Mouse (Mus musculus): ENCODE measurements around the gene Raver2. TPM values are rescaled to one million over a fixed set of nuclear protein-coding genes. Genes with fewer than 3 reads are reported as not detected.

Gene Raver2
- polyA plus RNA-seq, 1 experiment: 15.7 TPM

DNA sequence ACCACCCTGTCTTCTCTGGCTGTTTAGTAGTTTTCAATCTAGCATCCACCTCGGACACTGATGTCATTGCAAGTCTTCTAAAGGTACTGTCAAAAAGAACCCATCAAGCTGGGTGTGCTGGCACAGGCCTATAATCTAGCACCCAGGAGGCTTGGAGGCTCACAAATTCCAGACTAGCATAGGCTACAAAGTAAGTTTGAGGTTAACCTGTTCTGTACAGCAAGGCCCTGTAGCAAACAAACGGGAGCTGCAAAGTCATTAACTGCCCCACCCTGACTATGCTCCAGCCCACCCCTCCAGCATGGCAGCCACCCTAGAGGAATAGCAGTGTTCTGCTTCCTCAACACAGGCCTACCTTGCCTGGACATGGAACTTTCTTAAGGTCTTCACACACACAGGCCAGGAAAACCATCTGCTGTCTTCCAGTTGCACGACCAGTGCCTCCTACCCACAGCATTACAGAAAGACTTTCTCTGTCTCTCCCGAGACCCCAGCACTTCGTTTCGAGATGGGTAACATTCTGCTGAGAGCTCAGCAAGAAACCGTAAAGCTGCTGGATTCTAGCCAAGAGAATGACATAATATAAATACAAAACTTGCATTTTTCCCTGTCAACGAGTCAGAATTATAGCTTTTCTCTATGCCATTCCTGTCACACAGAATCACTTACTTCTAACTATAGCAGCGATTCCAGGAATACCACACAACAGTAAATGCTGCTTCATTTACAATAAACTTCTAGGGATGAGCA is 128.8 kb downstream of the Raver2 start:
- no peak for TF ChIP-seq POLR2A (IDR thresholded peaks at IDR 0.05; ENCODE audit: extremely low read depth, insufficient read depth, low read length)
- no peak for TF ChIP-seq CTCF (IDR thresholded peaks at IDR 0.05; ENCODE audit: extremely low read depth, insufficient read depth, low read length)
- peaks cover 10% of the 10 kb centered on the region for H3K4me1 ChIP-seq (ENCODE audit: control insufficient read depth, insufficient read depth, low read length)
- H3K4me3 ChIP-seq (ENCODE audit: insufficient read depth, low read length): no peak overlapping the region
- H3K27ac ChIP-seq (ENCODE audit: insufficient read depth, low read length): no peak overlapping the region

DNA sequence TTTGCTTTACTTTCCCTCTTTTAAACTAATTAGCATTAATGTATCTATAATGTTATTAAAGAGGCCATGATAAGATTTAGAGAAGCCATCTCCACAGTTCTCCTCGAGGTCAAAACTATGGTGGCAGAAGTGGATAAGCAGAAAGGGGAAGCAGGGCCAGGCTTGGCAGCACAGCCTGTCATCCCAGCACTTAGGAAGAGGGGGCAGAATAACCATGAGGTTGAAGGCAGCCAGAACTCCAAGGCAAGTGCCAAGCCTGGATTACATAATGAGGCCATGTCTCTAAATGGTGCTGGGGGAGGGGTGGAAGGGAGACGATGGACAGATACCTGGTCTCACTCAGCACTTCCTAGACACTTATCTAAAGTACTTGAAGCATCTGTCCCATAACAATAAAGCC is 129.6 kb downstream of the Raver2 start:
- no peak for TF ChIP-seq POLR2A (IDR thresholded peaks at IDR 0.05; ENCODE audit: extremely low read depth, insufficient read depth, low read length)
- TF ChIP-seq CTCF (IDR thresholded peaks at IDR 0.05; ENCODE audit: extremely low read depth, insufficient read depth, low read length): peak; percentile 25; the same call in 1 of the 2 replicates
- Histone ChIP-seq H3K4me1 (ENCODE audit: control insufficient read depth, insufficient read depth, low read length) (peaks cover 10% of the 10 kb centered on the region), H3K4me3 (ENCODE audit: insufficient read depth, low read length) (no peak overlapping the region), H3K27ac (ENCODE audit: insufficient read depth, low read length) (no peak overlapping the region)

DNA sequence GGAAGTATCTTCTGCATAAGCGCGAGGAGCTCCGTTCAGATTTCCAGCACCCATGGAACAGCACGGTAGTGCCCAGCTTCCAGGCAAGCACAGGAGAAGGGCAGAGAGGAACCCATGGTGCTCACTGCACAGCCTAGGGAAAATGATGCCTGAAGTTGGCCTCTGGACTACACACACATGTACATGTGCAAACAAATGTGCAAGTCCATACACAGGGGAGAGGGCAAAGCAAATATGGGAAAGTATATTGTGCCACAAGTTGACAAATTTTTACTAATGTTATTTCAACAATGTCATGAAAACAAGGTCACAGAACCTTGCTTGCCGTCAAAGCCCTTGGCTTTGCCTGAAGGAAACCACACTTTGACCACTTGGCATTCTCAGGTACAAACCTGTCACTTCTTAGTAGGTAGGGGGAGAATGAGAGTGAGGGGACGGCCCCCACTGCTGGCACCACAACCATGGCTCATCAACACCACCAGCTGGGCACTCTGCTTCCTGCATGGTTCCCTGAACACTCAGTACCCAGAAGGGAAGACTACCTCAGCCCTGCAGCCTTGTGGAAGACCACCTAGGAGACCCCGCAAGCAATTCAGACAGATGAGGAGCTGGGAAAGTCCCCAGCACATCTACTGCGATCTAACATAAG is 130.8 kb downstream of the Raver2 start:
- TF ChIP-seq CTCF (IDR thresholded peaks at IDR 0.05; ENCODE audit: extremely low read depth, insufficient read depth, low read length) (no peak), POLR2A (IDR thresholded peaks at IDR 0.05; ENCODE audit: extremely low read depth, insufficient read depth, low read length) (no peak)
- H3K4me3 ChIP-seq (ENCODE audit: insufficient read depth, low read length): no peak overlapping the region
- no peak overlapping the region for H3K27ac ChIP-seq (ENCODE audit: insufficient read depth, low read length)
- peaks cover 10% of the 10 kb centered on the region for H3K4me1 ChIP-seq (ENCODE audit: control insufficient read depth, insufficient read depth, low read length)

Other genes starting within 250 kb of the Raver2 start
- not detected in 2 replicates for gene Gm10577, start 48.3 kb upstream of the Raver2 start, polyA plus RNA-seq (2012; rRNA removed)
- gene Jak1, start 196.3 kb downstream of the Raver2 start, polyA plus RNA-seq (2012; rRNA removed): 72.3 and 74.8 TPM in 2 replicates